Mouse (Mus musculus) stomach, postnatal 0 days (tissue): Measurements from ENCODE around the gene Sphkap. TPM values are rescaled to one million over a fixed set of nuclear protein-coding genes. Genes with fewer than 3 reads are reported as not detected.

Experiments used
- ATAC-seq: fragments of 200-750 bp; cut with Nextera tagmentation; 2 replicates; pipeline ENCODE4 v1.8.0; 2017; ENCODE audit not compliant: low FRiP score, low TSS enrichment
- DNase-seq: peaks from one replicate; pipeline ENCODE4 v3.0.0-alpha.2; 2016; ENCODE audit warnings: low spot score
- H3K27ac ChIP-seq: fragments of 300-500 bp; sonication (generic); replicated peaks from 2 replicates; pipeline ENCODE4 v1.5.1; 2014; ENCODE audit warnings: mild to moderate bottlenecking, control low read depth
- H3K27me3 ChIP-seq: fragments of 300-500 bp; sonication (generic); 2 replicates; pipeline ENCODE4 v1.6.1; 2014; ENCODE audit warnings: low read length; ENCODE audit not compliant: control insufficient read depth, insufficient read depth
- H3K36me3 ChIP-seq: fragments of 300-500 bp; sonication (generic); 2 replicates; pipeline ENCODE4 v1.6.1; 2014; ENCODE audit warnings: low read length, mixed read lengths; ENCODE audit not compliant: control insufficient read depth, insufficient read depth
- H3K4me1 ChIP-seq: fragments of 300-500 bp; sonication (generic); replicated peaks from 2 replicates; pipeline ENCODE4 v1.6.1; 2014; ENCODE audit warnings: antibody characterized with exemption; ENCODE audit not compliant: control insufficient read depth, insufficient read depth
- H3K4me2 ChIP-seq: fragments of 300-500 bp; sonication (generic); replicated peaks from 2 replicates; pipeline ENCODE4 v1.6.1; 2014; ENCODE audit warnings: low read depth, mild to moderate bottlenecking, control low read depth, moderate library complexity
- H3K4me3 ChIP-seq: fragments of 300-500 bp; sonication (generic); 2 replicates; pipeline ENCODE4 v1.5.1; 2014; ENCODE audit warnings: low read depth, low read length, control low read depth
- H3K9ac ChIP-seq: fragments of 300-500 bp; sonication (generic); 2 replicates; pipeline ENCODE4 v1.6.1; 2014; ENCODE audit warnings: mild to moderate bottlenecking, low read length, control low read depth, mixed read lengths
- H3K9me3 ChIP-seq: fragments of 300-500 bp; sonication (generic); 2 replicates; pipeline ENCODE4 v1.6.1; 2016; ENCODE audit warnings: low read length; ENCODE audit not compliant: control insufficient read depth
- CTCF ChIP-seq: IDR thresholded peaks from 2 replicates; pipeline ENCODE4 v1.5.1; 2016; ENCODE audit warnings: antibody characterized with exemption, low read depth, mild to moderate bottlenecking, moderate library complexity
- EP300 ChIP-seq: optimal IDR thresholded peaks from 2 replicates; pipeline ENCODE3; 2016; ENCODE audit warnings: antibody characterized with exemption
- WGBS: fragments of 180-500 bp; shearing (Covaris S2); extraction: QIAGEN DNeasy Blood & Tissue Kit; methylation state at CpG from one replicate; pipeline ENCODE4 v1.1.7; 2014; 5-methylcytosine and 5-hydroxymethylcytosine counted together
- polyA plus RNA-seq: library from polyadenylated mRNA; unstranded; fragments of >200 nt; fragmentation: Nextera tagmentation; extraction: Ambion mirVana; gene quantifications from 2 replicates; pipeline ENCODE4 v1.2.1, GENCODE M21; 2015

Gene Sphkap
- polyA plus RNA-seq, 1 experiment from 2014 or later = 0.73 TPM

GRCm38 (mm10) chr1:83277044-83277443, 131.0 kb downstream of the Sphkap start:
- Histone ChIP-seq H3K36me3 (no peaks in the 10 kb centered on the region), H3K27me3 (no peaks in the 10 kb centered on the region), H3K4me1 (no peaks in the 10 kb centered on the region), H3K4me2 (no peak overlapping the region), H3K9me3 (no peaks in the 10 kb centered on the region), H3K4me3 (no peak overlapping the region), H3K9ac (no peak overlapping the region), H3K27ac (no peak overlapping the region)
- 82% methylated on average over 11 of the region's 11 CpGs for WGBS
- TF ChIP-seq CTCF (no peak), EP300 (no peak)
- no peak for ATAC-seq
- no peak for DNase-seq

- Histone ChIP-seq H3K4me3 (no peak overlapping the region), H3K9me3 (no peaks in the 10 kb centered on the region), H3K9ac (no peak overlapping the region), H3K36me3 (no peaks in the 10 kb centered on the region), H3K27ac (no peak overlapping the region), H3K4me2 (no peak overlapping the region), H3K27me3 (no peaks in the 10 kb centered on the region), H3K4me1 (no peaks in the 10 kb centered on the region)
- ATAC-seq = no peak
- 85% methylated on average over 9 of the region's 9 CpGs for whole genome bisulfite sequencing
- TF ChIP-seq CTCF = no peak
- TF ChIP-seq EP300 = no peak
- no peak for DNase-seq
Observed at GRCm38 (mm10) chr1:83276637-83277036, 131.4 kb downstream of the Sphkap start.

GRCm38 (mm10) chr1:83251746-83252145, 156.3 kb downstream of the Sphkap start:
- H3K36me3 ChIP-seq = no peaks in the 10 kb centered on the region
- H3K27me3 ChIP-seq = no peaks in the 10 kb centered on the region
- WGBS = 88% methylated on average over 1 of the region's 1 CpGs
- TF ChIP-seq CTCF (no peak), EP300 (no peak)
- no peak overlapping the region for H3K4me3 ChIP-seq
- H3K4me2 ChIP-seq = no peak overlapping the region
- DNase-seq (no peak), ATAC-seq (no peak)
- no peak overlapping the region for H3K27ac ChIP-seq
- no peak overlapping the region for H3K9ac ChIP-seq
- no peaks in the 10 kb centered on the region for H3K9me3 ChIP-seq
- no peaks in the 10 kb centered on the region for H3K4me1 ChIP-seq

- TF ChIP-seq CTCF (no peak), EP300 (no peak)
- no peak overlapping the region for H3K9ac ChIP-seq
- H3K27me3 ChIP-seq = no peaks in the 10 kb centered on the region
- no peak for ATAC-seq
- H3K9me3 ChIP-seq = no peaks in the 10 kb centered on the region
- no peak overlapping the region for H3K27ac ChIP-seq
- H3K4me2 ChIP-seq = no peak overlapping the region
- H3K4me1 ChIP-seq = no peaks in the 10 kb centered on the region
- 57% methylated on average over 1 of the region's 1 CpGs for WGBS
- no peak for DNase-seq
- H3K36me3 ChIP-seq = no peaks in the 10 kb centered on the region
- H3K4me3 ChIP-seq = no peak overlapping the region
Observed at GRCm38 (mm10) chr1:83248235-83248746, 159.7 kb downstream of the Sphkap start.

- no peak overlapping the region for H3K4me3 ChIP-seq
- WGBS = 69% methylated on average over 3 of the region's 3 CpGs
- no peaks in the 10 kb centered on the region for H3K4me1 ChIP-seq
- no peaks in the 10 kb centered on the region for H3K36me3 ChIP-seq
- H3K27ac ChIP-seq = no peak overlapping the region
- no peaks in the 10 kb centered on the region for H3K27me3 ChIP-seq
- no peak overlapping the region for H3K4me2 ChIP-seq
- ATAC-seq = no peak
- H3K9me3 ChIP-seq = no peaks in the 10 kb centered on the region
- TF ChIP-seq CTCF = no peak
- no peak for TF ChIP-seq EP300
- no peak for DNase-seq
- H3K9ac ChIP-seq = no peak overlapping the region
Observed at GRCm38 (mm10) chr1:83227946-83228345, 180.1 kb downstream of the Sphkap start.

- Histone ChIP-seq H3K4me2 (no peak overlapping the region), H3K4me1 (no peaks in the 10 kb centered on the region), H3K4me3 (no peak overlapping the region), H3K36me3 (no peaks in the 10 kb centered on the region), H3K9me3 (no peaks in the 10 kb centered on the region), H3K9ac (no peak overlapping the region), H3K27me3 (no peaks in the 10 kb centered on the region), H3K27ac (no peak overlapping the region)
- DNase-seq (no peak), ATAC-seq (no peak)
- TF ChIP-seq EP300 (no peak), CTCF (no peak)
Observed at GRCm38 (mm10) chr1:83224423-83224960, 183.5 kb downstream of the Sphkap start.
